Mouse (Mus musculus) MEL (cell line): ENCODE measurements around the gene Cers6. TPM values are rescaled to one million over a fixed set of nuclear protein-coding genes. Genes with fewer than 3 reads are reported as not detected.

ENCODE experiments used
- DNase-seq: peaks from one replicate; pipeline ENCODE4 v3.0.0; 2011; ENCODE audit warnings: low read depth, low spot score
- H3K27ac ChIP-seq: 2 replicates; pipeline ENCODE4 v1.5.1; 2012; ENCODE audit warnings: low read depth, mild to moderate bottlenecking, control low read depth, low read length, moderate library complexity; ENCODE audit not compliant: control insufficient read depth
- H3K27me3 ChIP-seq, 2 experiments: fragments of 150-350 bp in 1 of 2; sonication (generic) in 1 of 2; 2 replicates each; pipeline ENCODE4 v1.6.1; 2012; ENCODE audit warnings: low read length in 2 of 2, mild to moderate bottlenecking in 2 of 2, improper control_type of control experiment in 1 of 2, moderate library complexity in 1 of 2; ENCODE audit not compliant: insufficient read depth in 2 of 2, control insufficient read depth in 1 of 2
- H3K36me3 ChIP-seq, 2 experiments: 2 replicates each; pipeline ENCODE4 v1.6.1; 2012 to 2014; ENCODE audit warnings: low read length in 2 of 2, improper control_type of control experiment in 1 of 2, inconsistent platforms in 1 of 2, mild to moderate bottlenecking in 1 of 2; ENCODE audit not compliant: insufficient read depth in 2 of 2, control insufficient read depth in 1 of 2
- H3K4me1 ChIP-seq, 2 experiments: fragments of 150-350 bp in 1 of 2; sonication (generic) in 1 of 2; 2 replicates each; pipeline ENCODE4 v1.6.1; 2012; ENCODE audit warnings: low read length in 2 of 2, improper control_type of control experiment in 1 of 2, mild to moderate bottlenecking in 1 of 2; ENCODE audit not compliant: insufficient read depth in 2 of 2, control insufficient read depth in 1 of 2
- H3K4me3 ChIP-seq, 2 experiments: fragments of 150-350 bp in 1 of 2; sonication (generic) in 1 of 2; 2 replicates each; pipeline ENCODE4 v1.5.1; 2012; ENCODE audit warnings: low read depth in 2 of 2, low read length in 2 of 2, mild to moderate bottlenecking in 2 of 2, moderate library complexity in 2 of 2, control low read depth in 1 of 2, improper control_type of control experiment in 1 of 2; ENCODE audit not compliant: control insufficient read depth in 1 of 2, insufficient read depth in 1 of 2
- H3K79me2 ChIP-seq: 2 replicates; pipeline ENCODE4 v1.6.1; 2012; ENCODE audit warnings: mild to moderate bottlenecking, low read length, moderate library complexity; ENCODE audit not compliant: control insufficient read depth, poor library complexity, insufficient read depth
- H3K9ac ChIP-seq: 2 replicates; pipeline ENCODE4 v1.6.1; 2012; ENCODE audit warnings: low read depth, mild to moderate bottlenecking, control low read depth, low read length, moderate library complexity; ENCODE audit not compliant: control insufficient read depth, poor library complexity, severe bottlenecking
- H3K9me3 ChIP-seq: fragments of 150-350 bp; sonication (generic); replicated peaks from 2 replicates; pipeline ENCODE4 v1.6.1; 2012; ENCODE audit warnings: mild to moderate bottlenecking, low read length, improper control_type of control experiment, moderate library complexity; ENCODE audit not compliant: insufficient read depth
- BHLHE40 ChIP-seq: IDR thresholded peaks from 2 replicates; pipeline ENCODE4 v1.6.1; 2012; ENCODE audit warnings: low read depth, mild to moderate bottlenecking, inconsistent platforms, low read length, improper control_type of control experiment, borderline replicate concordance
- CHD1 ChIP-seq: IDR thresholded peaks from 2 replicates; pipeline ENCODE4 v1.6.1; 2012; ENCODE audit warnings: low read depth, mild to moderate bottlenecking, inconsistent platforms, low read length, improper control_type of control experiment
- CHD2 ChIP-seq: IDR thresholded peaks from 2 replicates; pipeline ENCODE4 v1.6.1; 2011; ENCODE audit warnings: low read length, improper control_type of control experiment
- E2F4 ChIP-seq: IDR thresholded peaks from 2 replicates; pipeline ENCODE4 v1.6.1; 2011; ENCODE audit warnings: low read depth, low read length, improper control_type of control experiment, borderline replicate concordance
- EP300 ChIP-seq, 2 experiments: IDR thresholded peaks; 2 replicates each; pipeline ENCODE4 v1.6.1; 2011; ENCODE audit warnings: improper control_type of control experiment in 2 of 2, low read length in 2 of 2, low read depth in 1 of 2, mild to moderate bottlenecking in 1 of 2
- GABPA ChIP-seq: IDR thresholded peaks from 2 replicates; pipeline ENCODE4 v1.6.1; 2012; ENCODE audit warnings: low read depth, mild to moderate bottlenecking, inconsistent platforms, low read length, improper control_type of control experiment, moderate library complexity
- HCFC1 ChIP-seq: IDR thresholded peaks from 2 replicates; pipeline ENCODE4 v1.6.1; 2012; ENCODE audit warnings: low read depth, mild to moderate bottlenecking, inconsistent platforms, low read length, improper control_type of control experiment, moderate library complexity
- JUND ChIP-seq: IDR thresholded peaks from 2 replicates; pipeline ENCODE4 v1.6.1; 2011; ENCODE audit warnings: low read depth, mild to moderate bottlenecking, improper control_type of control experiment, low read length
- KAT2A ChIP-seq: conservative IDR thresholded peaks from 2 replicates; pipeline ENCODE4 v1.6.1; 2012; ENCODE audit warnings: low read depth, low read length, improper control_type of control experiment, inconsistent platforms
- MAX ChIP-seq: IDR thresholded peaks from 2 replicates; pipeline ENCODE4 v1.6.1; 2011; ENCODE audit warnings: low read length, improper control_type of control experiment
- MAZ ChIP-seq: IDR thresholded peaks from 2 replicates; pipeline ENCODE4 v1.6.1; 2012; ENCODE audit warnings: low read depth, mild to moderate bottlenecking, inconsistent platforms, low read length, improper control_type of control experiment
- MEF2A ChIP-seq: IDR thresholded peaks from 2 replicates; pipeline ENCODE4 v1.6.1; 2014; ENCODE audit warnings: low read depth, mild to moderate bottlenecking, inconsistent platforms, low read length, improper control_type of control experiment; ENCODE audit not compliant: poor library complexity, insufficient replicate concordance, severe bottlenecking; ENCODE audit errors: extremely low read depth
- MXI1 ChIP-seq: IDR thresholded peaks from 2 replicates; pipeline ENCODE4 v1.6.1; 2011; ENCODE audit warnings: mild to moderate bottlenecking, low read depth, low read length, improper control_type of control experiment
- NRF1 ChIP-seq: IDR thresholded peaks from 2 replicates; pipeline ENCODE4 v1.6.1; 2014; ENCODE audit warnings: low read depth, mild to moderate bottlenecking, inconsistent platforms, low read length, improper control_type of control experiment, moderate library complexity; ENCODE audit not compliant: poor library complexity, insufficient read depth, severe bottlenecking
- POLR2A ChIP-seq, 2 experiments: IDR thresholded peaks; 2 replicates each; pipeline ENCODE4 v1.6.1; 2011 to 2012; ENCODE audit warnings: low read length in 2 of 2, mild to moderate bottlenecking in 2 of 2, control low read depth in 1 of 2, improper control_type of control experiment in 1 of 2, low read depth in 1 of 2, moderate library complexity in 1 of 2; ENCODE audit not compliant: control insufficient read depth in 1 of 2, insufficient read depth in 1 of 2, poor library complexity in 1 of 2
- POLR2AphosphoS5 ChIP-seq: IDR thresholded peaks from 2 replicates; pipeline ENCODE4 v1.6.1; 2012; ENCODE audit warnings: low read depth, borderline replicate concordance, mild to moderate bottlenecking, inconsistent platforms, low read length, moderate library complexity, mixed read lengths
- SIN3A ChIP-seq: IDR thresholded peaks from 2 replicates; pipeline ENCODE4 v1.6.1; 2012; ENCODE audit warnings: low read length, improper control_type of control experiment, inconsistent platforms
- SMC3 ChIP-seq: IDR thresholded peaks from 2 replicates; pipeline ENCODE4 v1.6.1; 2011; ENCODE audit warnings: low read depth, low read length, improper control_type of control experiment
- TAL1 ChIP-seq: IDR thresholded peaks from 2 replicates; pipeline ENCODE4 v1.6.1; 2012; ENCODE audit warnings: mild to moderate bottlenecking, inconsistent platforms, low read length, moderate library complexity, mixed read lengths
- TBP ChIP-seq: IDR thresholded peaks from 2 replicates; pipeline ENCODE4 v1.8.0; 2011; ENCODE audit warnings: low read depth, low read length, improper control_type of control experiment
- USF2 ChIP-seq, 2 experiments: IDR thresholded peaks; 2 replicates each; pipeline ENCODE4 v1.6.1; 2011 to 2012; ENCODE audit warnings: improper control_type of control experiment in 2 of 2, low read length in 2 of 2, borderline replicate concordance in 1 of 2, inconsistent platforms in 1 of 2, low read depth in 1 of 2, mild to moderate bottlenecking in 1 of 2; ENCODE audit not compliant: insufficient read depth in 1 of 2
- ZC3H11A ChIP-seq: IDR thresholded peaks from 2 replicates; pipeline ENCODE4 v1.6.1; 2012; ENCODE audit warnings: low read depth, mild to moderate bottlenecking, inconsistent platforms, low read length, improper control_type of control experiment
- ZMIZ1 ChIP-seq: IDR thresholded peaks from 2 replicates; pipeline ENCODE4 v1.6.1; 2012; ENCODE audit warnings: low read depth, mild to moderate bottlenecking, inconsistent platforms, low read length, improper control_type of control experiment, moderate library complexity
- polyA plus RNA-seq, 2 experiments: library from polyadenylated mRNA; stranded (reverse) in 1 of 2; unstranded in 1 of 2; fragments of >175 nt in 1 of 2; fragments of >200 nt in 1 of 2; gene quantifications; 2 replicates each; pipeline versions ENCODE4 v1.2.1 to v1.2.4; 2012; ENCODE audit warnings: low replicate concordance in 2 of 2, low read depth in 1 of 2; ENCODE audit not compliant: insufficient read length in 2 of 2, insufficient read depth in 1 of 2, missing spikeins in 1 of 2
- total RNA-seq: library from RNA; depleted of rRNA; stranded (reverse); fragments of 300-350 nt; gene quantifications from 2 replicates; pipeline ENCODE4 v1.2.3, GENCODE M21; 2012

Gene Cers6
- total and polyA plus RNA-seq, 3 experiments = not detected

- TF ChIP-seq MXI1 (no peak), GABPA (no peak), CHD1 (no peak), EP300 (IDR thresholded peaks at IDR 0.05; ENCODE audit: low read depth in 1 of 2, low read length in 2 of 2) (no peak), TAL1 (no peak), USF2 (IDR thresholded peaks at IDR 0.05; ENCODE audit: borderline replicate concordance in 1 of 2, insufficient read depth in 1 of 2, low read depth in 1 of 2, low read length in 2 of 2) (no peak), NRF1 (no peak), MAZ (no peak), POLR2A (IDR thresholded peaks at IDR 0.05; ENCODE audit: control insufficient read depth in 1 of 2, insufficient read depth in 1 of 2, low read depth in 1 of 2, low read length in 2 of 2, poor library complexity in 1 of 2) (no peak), BHLHE40 (no peak), POLR2AphosphoS5 (no peak), TBP (no peak), MAX (no peak)
- Histone ChIP-seq H3K4me1 (no peaks in the 10 kb centered on the region), H3K4me3 (no peak overlapping the region), H3K9ac (no peak overlapping the region), H3K79me2 (no peaks in the 10 kb centered on the region), H3K27me3 (no peaks in the 10 kb centered on the region), H3K36me3 (no peaks in the 10 kb centered on the region), H3K9me3 (no peaks in the 10 kb centered on the region), H3K27ac (no peak overlapping the region)
- no peak for DNase-seq
Measured at GRCm38 (mm10) chr2:68932240-68932639, 71.0 kb downstream of the Cers6 start.

- H3K4me1 ChIP-seq = no peaks in the 10 kb centered on the region
- H3K27me3 ChIP-seq = no peaks in the 10 kb centered on the region
- no peak for TF ChIP-seq SIN3A
- no peak for TF ChIP-seq GABPA
- no peak for TF ChIP-seq ZC3H11A
- TF ChIP-seq ZMIZ1 = no peak
- no peak for TF ChIP-seq HCFC1
- TF ChIP-seq POLR2A (IDR thresholded peaks at IDR 0.05; ENCODE audit: control insufficient read depth in 1 of 2, insufficient read depth in 1 of 2, low read depth in 1 of 2, low read length in 2 of 2, poor library complexity in 1 of 2) = no peak
- TF ChIP-seq CHD2 = no peak
- TF ChIP-seq TBP = no peak
- TF ChIP-seq JUND = no peak
- no peak for TF ChIP-seq SMC3
- no peak for TF ChIP-seq MEF2A
- TF ChIP-seq KAT2A = no peak
- TF ChIP-seq E2F4 = no peak
- TF ChIP-seq BHLHE40 = no peak
- TF ChIP-seq, all 39 proteins: peak for 0
- Histone ChIP-seq H3K36me3 (no peaks in the 10 kb centered on the region), H3K27ac (no peak overlapping the region), H3K4me3 (no peak overlapping the region), H3K79me2 (no peaks in the 10 kb centered on the region), H3K9ac (no peak overlapping the region), H3K9me3 (no peaks in the 10 kb centered on the region)
- no peak for DNase-seq
Measured at GRCm38 (mm10) chr2:68932656-68933055, 71.4 kb downstream of the Cers6 start.
